Mouse (Mus musculus) ovary, postnatal 10 days (tissue): ENCODE data around the gene Eda2r.
A peak's percentile ranks its signal among the peaks of the same experiment; 100 is the strongest.

Experiments used
- DNase-seq: peaks from one replicate; pipeline ENCODE4 v3.0.0; 2022; ENCODE audit warnings: low spot score

Eda2r gene

GRCm38 (mm10) chrX:97377065-97377421, at the start of gene Eda2r:
Gene Eda2r (minus strand): TSS chrX:97377216.
- DNase-seq: no peak

DNA sequence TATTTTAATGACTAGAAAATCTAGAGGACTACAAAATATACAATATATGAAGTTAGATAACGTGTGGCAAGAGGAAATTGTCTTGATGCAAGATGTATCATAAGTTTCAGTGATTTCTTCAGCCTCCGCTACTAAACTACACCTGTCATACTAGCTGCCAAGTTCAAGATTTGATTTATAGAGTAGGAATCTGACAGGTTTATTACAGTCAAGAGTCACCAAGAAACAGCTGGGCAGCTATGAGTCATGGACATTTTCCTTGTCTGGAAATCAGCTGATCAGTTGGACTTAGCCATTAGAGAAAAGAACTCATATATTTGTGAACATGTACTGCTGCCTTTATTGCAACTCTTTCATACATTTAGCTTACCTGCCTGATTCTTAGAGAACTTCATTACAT, 20.9 kb upstream of the Eda2r start:
- DNase-seq: no peak

DNA sequence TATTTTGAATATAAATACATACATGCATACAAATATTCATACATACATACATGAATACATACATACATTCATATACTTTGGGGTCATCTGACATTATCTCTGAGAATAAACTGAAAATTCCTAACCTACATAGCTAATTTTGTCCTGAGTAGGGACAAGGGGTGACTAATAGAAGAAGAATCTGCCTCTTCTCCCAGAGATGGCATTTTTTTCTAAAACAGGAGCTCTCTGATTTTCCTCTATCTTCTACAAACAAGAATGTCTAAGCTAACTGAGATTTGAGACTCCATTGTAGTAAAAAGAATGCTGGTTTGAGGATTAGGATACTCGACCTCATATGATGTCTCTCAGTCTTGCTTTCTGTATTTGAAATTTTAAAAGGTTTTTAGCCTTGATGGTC, 1.1 kb upstream of the Eda2r start:
- no peak for DNase-seq

GRCm38 (mm10) chrX:97376321-97377064, 523 bp downstream of the Eda2r start:
- DNase-seq: peak; percentile 18

DNA sequence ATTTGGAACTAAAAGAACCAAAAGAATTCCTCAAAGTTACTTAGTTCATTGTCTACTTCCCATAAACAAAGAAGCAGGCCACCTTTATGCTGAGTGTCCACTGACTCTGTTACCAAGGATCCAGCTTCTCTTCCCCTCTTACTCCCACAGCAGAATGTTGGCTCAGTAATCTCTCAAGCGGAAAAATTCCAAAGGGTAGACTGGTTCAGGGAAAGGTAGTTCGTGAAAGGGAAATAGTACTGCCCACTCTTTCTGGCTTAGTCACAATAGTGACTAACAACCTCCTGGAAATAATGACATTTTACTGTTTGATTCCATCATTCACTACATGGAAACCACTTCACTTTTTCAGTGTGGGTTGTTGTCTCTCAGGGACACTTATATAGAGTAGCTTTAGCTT, 4.2 kb downstream of the Eda2r start:
- no peak for DNase-seq

DNA sequence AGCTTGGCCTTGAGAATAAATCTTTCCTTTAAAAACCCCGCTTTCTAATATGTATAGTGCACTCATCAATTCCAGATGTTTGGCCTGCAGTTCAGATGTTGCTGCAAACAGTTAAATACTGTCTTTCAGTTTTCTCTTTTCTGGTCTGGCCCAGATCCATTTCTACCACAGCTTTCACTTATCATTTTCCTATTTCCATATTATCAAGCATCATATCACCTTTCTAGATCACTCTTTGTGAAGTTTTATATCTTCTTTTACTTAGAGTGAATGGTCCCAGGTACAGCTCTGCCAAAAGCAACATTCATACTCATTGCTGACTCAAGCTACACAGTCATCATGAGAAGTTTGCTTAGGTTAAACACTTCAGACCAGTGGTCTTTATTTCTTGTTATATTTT, 7.8 kb downstream of the Eda2r start:
- DNase-seq: no peak

DNA sequence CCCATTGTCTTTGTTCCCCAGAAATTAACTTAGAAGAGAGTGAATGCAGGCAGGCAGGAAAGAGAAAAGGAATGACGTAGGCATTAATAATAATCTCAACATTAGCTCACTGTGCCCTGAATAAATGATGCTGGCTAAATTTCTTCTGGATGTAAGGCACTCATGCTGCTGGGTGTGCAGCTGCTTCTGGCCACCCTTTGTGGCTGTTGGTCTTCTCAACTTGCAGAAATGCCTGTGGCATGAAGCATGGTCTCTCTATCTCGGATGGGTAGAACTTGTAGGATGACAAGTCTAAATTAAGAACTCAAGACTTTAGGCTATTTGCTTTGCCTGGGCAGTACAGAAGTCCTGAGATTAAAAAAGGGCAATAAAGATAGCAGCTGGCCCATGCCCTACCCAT, 8.3 kb downstream of the Eda2r start:
- no peak for DNase-seq

DNA sequence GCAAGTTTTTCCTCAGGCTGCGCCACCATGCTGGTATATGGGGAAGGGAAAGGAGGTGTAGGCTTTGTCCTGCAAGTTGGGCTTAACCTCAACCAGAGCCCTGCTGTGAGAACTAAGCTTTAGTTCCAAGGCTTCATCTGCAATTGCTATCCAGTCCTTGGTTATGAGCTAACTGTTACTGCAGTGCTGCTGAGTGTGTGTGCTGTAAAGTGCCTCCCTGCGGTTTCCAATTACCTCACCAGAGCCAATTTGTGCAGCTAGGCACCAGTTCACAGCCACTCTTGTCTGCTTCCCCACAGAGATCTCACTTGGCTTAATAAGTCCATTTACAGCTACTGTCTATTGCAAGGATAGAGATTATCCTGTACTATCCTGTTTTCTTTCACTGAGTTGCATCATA, 16.1 kb downstream of the Eda2r start:
- no peak for DNase-seq

DNA sequence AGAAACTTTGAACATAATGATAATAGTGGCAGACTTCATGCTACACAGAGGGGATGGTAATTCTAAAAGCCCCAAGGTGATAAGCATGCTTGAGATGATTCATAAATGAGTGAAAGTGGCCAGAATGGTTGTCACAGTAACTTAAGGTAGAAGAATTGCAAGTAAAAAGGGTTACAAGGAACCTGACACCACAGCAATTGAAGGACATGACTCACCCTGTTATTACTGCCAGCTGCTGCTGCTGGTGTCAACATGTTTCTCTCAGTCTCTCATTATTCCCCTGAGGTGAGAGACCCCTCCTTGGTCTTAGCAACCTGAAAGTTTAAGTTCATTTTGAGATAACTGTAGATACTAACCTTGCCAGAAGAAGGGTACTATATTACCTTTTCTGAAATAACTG, 49.1 kb downstream of the Eda2r start:
- DNase-seq: no peak
